Mouse (Mus musculus): ENCODE results near the gene Nell1. TPM values are rescaled to one million over a fixed set of nuclear protein-coding genes. Genes with fewer than 3 reads are reported as not detected.

The Nell1 gene
- not detected in 2 replicates for polyA plus RNA-seq (2012; ENCODE audit: low replicate concordance)

GRCm38 (mm10) chr7:49974841-49975440 lies at the start of gene Nell1:
Nell1 (plus strand) TSS chr7:49974864.

GRCm38 (mm10) chr7:50598890-50599289 lies 624.2 kb downstream of the Nell1 start, which contains the start of gene 4933405O20Rik:
4933405O20Rik (plus strand) TSS chr7:50599190.

Other genes starting within 250 kb of the Nell1 start
- gene Htatip2, start 215.7 kb upstream of the Nell1 start, polyA plus RNA-seq (2012; ENCODE audit: low replicate concordance): 4.0 and 4.9 TPM in 2 replicates
- gene Prmt3, start 196.5 kb upstream of the Nell1 start, polyA plus RNA-seq (2012; ENCODE audit: low replicate concordance): 52.0 and 75.9 TPM in 2 replicates
- not detected in 2 replicates for gene Slc6a5, start 64.7 kb upstream of the Nell1 start, polyA plus RNA-seq (2012; ENCODE audit: low replicate concordance)

Data from leukemia stem cell, adult 10-12 weeks (primary cell).